Mouse (Mus musculus) left cerebral cortex, adult 18-20 months (tissue): ENCODE measurements around the gene Nrbf2. TPM values are rescaled to one million over a fixed set of nuclear protein-coding genes. Genes with fewer than 3 reads are reported as not detected.

Experiments used
- DNase-seq, 2 experiments: peaks; one replicate each; pipeline ENCODE4 v3.0.0; 2021 to 2022; ENCODE audit warnings: low spot score in 2 of 2, mixed read lengths in 1 of 2
- total RNA-seq, 2 experiments: library from RNA; stranded (reverse); gene quantifications; 2 replicates each; pipeline ENCODE4 v1.2.3; 2021

Gene Nrbf2
- total RNA-seq, 2 experiments from 2014 or later = 18.6 to 19.0 TPM

DNA sequence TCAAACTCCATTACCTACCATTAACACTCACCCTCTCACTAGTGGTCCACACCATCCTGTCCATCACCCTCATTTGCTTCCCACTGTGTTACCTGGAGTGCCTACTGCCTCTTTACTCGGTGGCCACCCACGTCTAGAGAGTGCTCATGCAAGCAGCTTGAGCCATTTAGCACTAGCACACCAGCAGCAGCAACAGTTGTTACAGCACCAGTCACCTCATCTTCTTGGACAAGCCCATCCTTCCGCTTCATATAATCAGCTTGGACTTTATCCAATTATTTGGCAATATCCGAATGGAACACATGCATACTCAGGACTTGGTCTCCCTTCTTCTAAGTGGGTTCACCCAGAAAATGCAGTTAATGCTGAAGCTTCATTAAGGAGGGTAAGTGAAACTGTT lies 64.9 kb downstream of the Nrbf2 start:
- no peak for DNase-seq

DNA sequence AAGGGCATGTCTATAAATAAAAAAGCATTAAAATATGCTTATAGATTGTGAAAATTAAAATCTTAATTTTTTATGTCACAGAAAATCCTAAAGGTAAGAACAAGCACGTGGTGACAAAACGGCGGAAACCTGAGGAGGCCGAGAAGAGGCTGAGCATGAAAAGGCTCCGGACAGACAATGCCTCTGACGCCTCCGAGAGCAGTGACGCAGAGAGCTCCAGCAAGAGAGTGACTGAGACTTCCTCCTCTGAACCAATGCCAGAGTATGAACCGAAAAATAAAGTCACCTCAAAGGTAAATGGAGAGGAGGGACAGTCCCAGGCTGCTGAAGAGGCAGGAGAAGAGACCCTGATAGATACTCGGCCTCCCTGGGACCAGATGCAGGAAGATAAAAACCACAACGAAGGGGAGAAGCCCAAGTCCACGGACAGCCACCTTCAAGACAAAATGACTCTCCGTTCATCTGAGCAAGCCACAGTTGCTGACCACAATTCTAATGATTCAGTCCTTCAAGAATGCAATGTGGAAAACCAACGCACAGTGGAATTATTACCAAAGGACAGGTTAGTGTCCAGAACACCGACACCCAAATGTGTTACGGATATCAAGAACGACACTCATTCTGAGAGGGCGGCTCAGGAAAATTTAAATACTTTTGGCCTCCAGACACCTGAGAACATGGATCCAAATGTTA lies 66.1 kb downstream of the Nrbf2 start:
- no peak for DNase-seq

DNA sequence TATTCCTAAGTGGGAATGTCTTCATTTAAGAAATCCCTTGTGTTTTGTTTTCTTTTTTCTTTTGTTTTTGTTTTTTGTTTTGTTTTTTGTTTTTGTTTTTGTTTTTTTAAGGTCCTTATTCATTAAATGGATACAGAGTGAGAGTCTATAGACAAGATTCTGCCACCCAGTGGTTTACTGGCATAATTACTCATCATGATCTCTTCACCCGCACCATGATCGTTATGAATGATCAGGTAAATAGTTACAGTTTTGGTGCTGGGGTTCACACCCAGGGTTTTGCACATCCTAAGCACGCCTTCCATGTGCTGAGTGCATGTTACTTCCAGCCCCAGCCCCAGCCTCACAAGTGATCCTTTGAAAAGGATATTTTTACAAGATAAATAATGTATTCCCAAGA lies 68.2 kb downstream of the Nrbf2 start:
- no peak for DNase-seq

Other genes with a start within 250 kb of the Nrbf2 start
- gene Jmjd1c, start 189.2 kb downstream of the Nrbf2 start, total RNA-seq = 10 to 100 TPM; 75.9 to 85.6 TPM
- gene Reep3, start 188.4 kb downstream of the Nrbf2 start, total RNA-seq = 10 to 100 TPM; 16.6 to 17.1 TPM